Mouse (Mus musculus): ENCODE data around the gene Zdhhc19.

Zdhhc19 gene

DNA sequence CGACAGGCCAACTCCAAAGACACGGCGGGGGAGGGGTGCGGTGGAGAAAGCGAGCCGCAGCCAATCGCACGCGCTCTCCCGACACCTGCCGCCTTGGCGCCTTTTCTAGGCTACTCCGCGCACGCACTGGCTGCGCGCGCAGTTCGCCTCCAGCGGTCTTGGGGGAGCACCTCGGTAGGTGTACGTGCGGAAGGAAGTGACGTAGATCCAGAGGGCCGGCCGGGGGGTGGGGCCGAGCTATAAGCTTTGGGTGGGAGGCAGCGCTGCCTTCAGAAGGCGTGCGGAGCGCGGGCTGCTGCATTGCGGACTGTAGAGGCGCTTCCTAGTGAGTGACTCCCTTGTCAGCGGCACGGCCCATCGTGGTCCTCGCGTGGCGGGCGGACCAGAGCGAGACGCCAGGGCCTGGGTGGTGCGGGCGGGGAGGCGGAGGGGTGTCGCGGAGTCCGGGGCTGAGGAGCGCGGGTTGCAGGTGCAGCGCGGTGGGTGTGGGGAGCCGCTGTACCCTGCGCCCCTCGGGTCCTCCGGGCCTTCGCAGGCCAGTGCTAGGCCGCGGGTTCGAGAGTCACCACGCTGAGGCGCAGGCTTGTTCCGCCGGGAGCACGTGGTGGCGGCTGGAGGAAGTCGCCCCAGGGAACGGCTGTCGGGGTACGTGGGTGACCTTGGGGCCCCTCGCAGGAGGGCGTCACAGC, 112.8 kb downstream of the Zdhhc19 start, which contains the start of gene Tfrc:
Gene Tfrc (plus strand): TSS at position 209 of the 689 bp plus-strand sequence.
- peak; percentile 98 for DNase-seq (ENCODE audit: low read depth, low spot score)

- peak; percentile 59 for DNase-seq (ENCODE audit: low read depth, low spot score)
Measured at GRCm38 (mm10) chr16:32609401-32609779, 113.3 kb downstream of the Zdhhc19 start.

DNA sequence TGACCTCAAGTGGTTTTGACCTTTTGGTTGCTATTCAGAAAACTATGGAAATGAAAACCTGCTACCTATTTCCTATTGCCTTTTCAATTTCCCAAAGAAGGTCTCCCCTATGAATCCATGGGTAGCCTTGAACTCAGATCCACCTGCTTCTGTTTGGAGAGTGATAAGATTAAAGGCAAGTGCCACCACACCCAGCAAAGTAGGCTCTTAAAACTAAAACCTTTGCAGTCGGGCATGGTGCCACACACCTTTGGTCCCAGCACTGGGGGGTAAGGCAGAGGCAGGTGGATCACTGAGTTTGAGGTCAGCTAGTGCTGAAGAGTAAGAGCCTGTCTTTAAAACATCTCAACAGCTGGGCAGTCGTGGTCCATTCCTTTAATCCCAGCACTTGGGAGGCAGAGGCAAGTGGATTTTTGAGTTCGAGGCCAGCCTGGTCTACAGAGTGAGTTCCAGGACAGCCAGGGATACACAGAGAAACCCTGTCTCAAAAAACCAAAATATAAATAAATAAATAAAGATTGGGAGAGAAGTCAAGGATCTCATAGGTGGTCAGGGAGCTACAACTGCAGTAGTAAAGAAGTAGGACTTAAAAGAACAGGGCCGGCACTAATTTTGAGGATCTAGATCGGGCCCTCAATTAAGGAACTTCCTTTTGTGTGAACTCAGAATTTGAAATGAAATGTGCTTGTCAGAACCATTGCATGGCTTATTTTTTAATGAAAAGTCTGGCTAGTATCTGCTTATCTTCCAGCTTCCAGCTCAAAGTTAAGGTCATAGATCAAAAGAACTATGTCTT, 114.6 kb downstream of the Zdhhc19 start:
- DNase-seq (ENCODE audit: low read depth, low spot score): no peak

All from 3T3-L1 (cell line).